15 mouse cellular contexts compared by ENCODE assay signal in genomic region chr10:42952046-42952420, GRCm38 (mm10).
DNase-seq lines count a peak whose midpoint lies in the region; ATAC-seq lines count a peak whose summit lies in the region.
"Had no signal": no experiment of that assay in that cellular context is flagged by ENCODE, and none has a peak within 500 bp of the region (broad histone marks: within the 10 kb centered on the region; RNA-seq: fewer than 3 reads in every experiment).

No protein-coding gene starts in this region.

- peaks cover 38% of the 10 kb centered on the region for H3K4me1 ChIP-seq in hindbrain, embryonic 10.5 days (replicated peaks)
- H3K4me1 ChIP-seq in hindbrain, embryonic 14.5 days (replicated peaks; ENCODE audit: control insufficient read depth, insufficient read depth, low read length): peaks cover 8% of the 10 kb centered on the region; the same call in 1 of the 2 replicates
- H3K4me1 ChIP-seq: liver, embryonic 15.5 days had no signal

- H3K9ac ChIP-seq in hindbrain, embryonic 14.5 days: no peak overlapping the region
- H3K9ac ChIP-seq: forebrain, embryonic 12.5 days; heart, embryonic 15.5 days; intestine, embryonic 15.5 days; liver, embryonic 15.5 days; stomach, embryonic 15.5 days had no signal

- 63% methylated on average over 9 of the region's 9 CpGs for WGBS in hindbrain, embryonic 10.5 days
- 56% methylated on average over 9 of the region's 9 CpGs for WGBS in hindbrain, embryonic 14.5 days

- H3K4me2 ChIP-seq in hindbrain, embryonic 14.5 days (replicated peaks): no peak overlapping the region
- H3K4me2 ChIP-seq: forebrain, embryonic 12.5 days; heart, embryonic 15.5 days; intestine, embryonic 15.5 days; liver, embryonic 15.5 days; stomach, embryonic 15.5 days had no signal

- peak overlapping the region; percentile 66 for H3K27ac ChIP-seq in hindbrain, embryonic 10.5 days
- H3K27ac ChIP-seq in hindbrain, embryonic 14.5 days: no peak overlapping the region
- H3K27ac ChIP-seq: forebrain, embryonic 12.5 days; heart, embryonic 15.5 days; intestine, embryonic 15.5 days; liver, embryonic 15.5 days; stomach, embryonic 15.5 days had no signal

- ATAC-seq in hindbrain, embryonic 14.5 days (ENCODE audit: low FRiP score): no peak
- no peak for ATAC-seq in erythroblast, adult 5-6 weeks (replicated peaks; ENCODE audit: low FRiP score, poor library complexity, severe bottlenecking)
- ATAC-seq: intestine, embryonic 15.5 days had no signal

- H3K4me3 ChIP-seq in hindbrain, embryonic 10.5 days: no peak overlapping the region
- H3K4me3 ChIP-seq in hindbrain, embryonic 14.5 days (replicated peaks; ENCODE audit: low read length): no peak overlapping the region
- H3K4me3 ChIP-seq: forebrain, embryonic 12.5 days; heart, embryonic 15.5 days; intestine, embryonic 15.5 days; liver, embryonic 15.5 days; megakaryocyte, embryonic 14.5 days; stomach, embryonic 15.5 days had no signal

- 0 out of 2 replicates have a peak, but pooled peaks cover 5% of the 10 kb centered on the region for H3K9me3 ChIP-seq in hindbrain, embryonic 10.5 days
- H3K9me3 ChIP-seq in hindbrain, embryonic 14.5 days (ENCODE audit: control insufficient read depth, low read length): no peaks in the 10 kb centered on the region
- H3K9me3 ChIP-seq: forebrain, embryonic 12.5 days; heart, embryonic 15.5 days; intestine, embryonic 15.5 days; liver, embryonic 15.5 days; stomach, embryonic 15.5 days had no signal

- H3K36me3 ChIP-seq in hindbrain, embryonic 10.5 days: no peaks in the 10 kb centered on the region
- H3K36me3 ChIP-seq in hindbrain, embryonic 14.5 days (replicated peaks; ENCODE audit: control insufficient read depth, insufficient read depth): no peaks in the 10 kb centered on the region
- H3K36me3 ChIP-seq: forebrain, embryonic 12.5 days; heart, embryonic 15.5 days; intestine, embryonic 15.5 days; liver, embryonic 15.5 days; stomach, embryonic 15.5 days had no signal

- peaks cover 30% of the 10 kb centered on the region; the same call in 1 of the 2 replicates for H3K27me3 ChIP-seq in hindbrain, embryonic 10.5 days (ENCODE audit: insufficient read depth, poor library complexity, severe bottlenecking)
- H3K27me3 ChIP-seq in hindbrain, embryonic 14.5 days (ENCODE audit: control insufficient read depth, insufficient read depth, low read length): no peaks in the 10 kb centered on the region

- DNase-seq in hindbrain, embryonic 10.5 days (ENCODE audit: low spot score): no peak
- DNase-seq in hindbrain, embryonic 14.5 days (ENCODE audit: low spot score): no peak
- DNase-seq in ovary, postnatal 36 days (ENCODE audit: low spot score): peak; percentile 54
- no peak for DNase-seq in ovary, postnatal 14 days (ENCODE audit: low spot score)
- DNase-seq in kidney, adult 8-10 months: peak; percentile 32 to 35
- peak; percentile 51 for DNase-seq in yolk sac, embryonic 10.5 days (ENCODE audit: low spot score)
- no peak for DNase-seq in left cerebral cortex, adult 8-10 months (ENCODE audit: low spot score in 2 of 2)
- DNase-seq: right cerebral cortex, postnatal 25 days had no signal

Comparison
In these comparisons a context has a peak if more than half of its experiments do, and no peak if none do; other contexts are left out.
1. DNase-seq: peak in ovary, postnatal 36 days (single experiment), kidney, adult 8-10 months (2 of 2) and yolk sac, embryonic 10.5 days (single experiment); none in hindbrain, embryonic 10.5 days (single experiment), hindbrain, embryonic 14.5 days (single experiment), ovary, postnatal 14 days (single experiment) and left cerebral cortex, adult 8-10 months (0 of 2).